Mouse (Mus musculus) frontal cortex, postnatal 10 days (tissue): ENCODE data around the gene Nrde2.

Source experiments
- DNase-seq, 2 experiments: peaks; one replicate each; pipeline ENCODE4 v3.0.0; 2022; ENCODE audit warnings: low spot score in 2 of 2, mixed read lengths in 1 of 2

Nrde2 gene

DNA sequence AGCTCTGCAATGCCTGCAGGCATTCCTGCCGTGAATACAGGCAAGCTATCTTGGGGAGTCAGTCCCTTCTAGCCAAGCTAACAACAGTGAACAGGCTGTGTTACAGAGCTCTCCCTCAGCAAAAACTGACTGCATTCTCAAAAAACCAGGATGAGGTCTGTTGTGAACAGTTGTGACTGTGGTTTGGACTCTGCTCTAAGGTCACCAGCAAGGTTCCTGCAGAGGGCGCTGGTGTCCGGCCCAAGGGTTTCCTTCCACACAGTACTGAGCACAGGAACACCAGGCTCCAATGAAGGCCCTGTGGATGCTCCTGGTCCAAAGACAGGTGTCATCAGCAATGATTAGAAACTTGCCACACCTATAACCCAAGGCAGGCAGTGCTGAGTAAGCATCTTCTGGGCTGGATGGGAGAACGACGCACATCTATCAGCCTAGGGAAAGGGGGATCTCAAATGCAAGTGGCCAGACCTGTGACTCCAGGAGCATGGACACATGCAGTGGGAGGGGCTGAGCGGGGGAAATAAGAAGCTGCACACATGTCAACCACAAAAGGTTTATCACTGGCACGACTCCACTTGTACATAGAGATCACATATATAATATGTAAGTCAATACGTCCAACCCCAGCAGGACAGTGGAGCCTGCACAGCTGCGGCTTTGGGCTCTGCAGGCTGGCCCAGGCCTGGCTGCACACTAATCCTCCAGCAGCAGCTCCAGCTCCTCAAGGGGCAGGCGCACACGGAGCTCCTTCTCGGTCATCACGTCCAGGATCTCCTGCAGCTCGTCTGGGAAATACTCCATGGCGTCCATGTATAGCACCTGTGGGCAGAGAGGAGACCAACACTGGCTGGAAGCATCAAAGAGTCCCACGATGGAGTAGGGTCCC, 34.3 kb downstream of the Nrde2 start:
- no peak for DNase-seq

- no peak for DNase-seq
Measured at GRCm38 (mm10) chr12:100123476-100123875, 36.0 kb downstream of the Nrde2 start.

GRCm38 (mm10) chr12:100122921-100123381, 36.5 kb downstream of the Nrde2 start:
- no peak for DNase-seq

DNA sequence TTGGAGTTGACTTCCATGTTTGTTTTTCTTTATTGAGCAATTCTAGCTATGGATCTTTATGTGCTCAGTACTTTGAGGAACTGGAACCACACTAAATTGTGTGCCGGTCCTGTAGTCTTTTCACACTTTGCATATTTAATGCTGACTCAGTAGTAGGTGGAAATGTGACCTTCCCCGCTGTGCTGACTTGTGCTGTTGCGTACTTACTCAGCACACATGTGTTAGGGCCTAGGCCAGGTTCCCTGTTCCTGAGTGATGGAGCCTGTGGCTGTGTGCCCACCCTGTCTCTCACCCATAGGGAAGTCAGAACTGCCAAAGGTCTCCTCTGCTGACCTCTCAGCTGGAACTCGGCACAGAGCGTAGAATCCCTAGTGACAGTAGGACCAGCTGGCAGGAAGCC, 43.5 kb downstream of the Nrde2 start:
- DNase-seq = no peak

DNA sequence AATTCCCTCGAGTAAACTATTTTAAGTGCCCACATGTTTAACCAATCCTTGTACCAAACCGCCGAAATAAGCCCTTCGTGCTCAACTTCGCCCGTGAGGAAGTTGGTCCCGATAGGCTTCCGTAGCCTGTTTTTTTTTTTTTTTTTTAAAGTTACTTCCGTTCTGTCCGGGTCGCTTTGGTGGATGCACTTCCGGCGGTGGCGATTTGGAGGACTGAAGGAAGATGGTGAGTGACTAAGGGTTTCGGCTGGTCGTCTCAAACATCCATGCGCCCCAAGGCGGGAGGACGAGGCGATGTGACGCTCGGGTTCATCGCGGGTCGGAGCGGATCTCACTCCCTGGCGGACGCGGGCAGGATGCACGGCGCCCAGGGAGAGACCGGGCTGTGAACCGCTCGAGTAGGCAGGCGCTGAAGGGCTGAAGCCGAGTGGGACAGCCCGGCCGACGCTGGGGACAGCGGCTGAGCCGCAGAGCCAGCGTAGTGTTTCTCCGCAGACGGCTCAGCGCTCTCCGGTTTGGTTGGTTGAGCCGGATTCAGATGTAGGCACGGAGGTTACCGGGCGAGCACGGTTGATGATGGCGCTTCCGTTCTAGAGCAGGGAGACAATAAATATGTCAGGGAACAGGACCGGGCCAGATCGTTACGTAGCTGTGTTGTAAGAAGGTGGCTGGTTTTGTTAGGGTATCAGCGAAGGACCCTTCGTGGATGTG, 49.3 kb downstream of the Nrde2 start, which contains the start of gene Psmc1:
TSS of gene Psmc1 (plus strand) at position 169 of the 711 bp plus-strand sequence.
- DNase-seq = peak; percentile 74 to 78

DNA sequence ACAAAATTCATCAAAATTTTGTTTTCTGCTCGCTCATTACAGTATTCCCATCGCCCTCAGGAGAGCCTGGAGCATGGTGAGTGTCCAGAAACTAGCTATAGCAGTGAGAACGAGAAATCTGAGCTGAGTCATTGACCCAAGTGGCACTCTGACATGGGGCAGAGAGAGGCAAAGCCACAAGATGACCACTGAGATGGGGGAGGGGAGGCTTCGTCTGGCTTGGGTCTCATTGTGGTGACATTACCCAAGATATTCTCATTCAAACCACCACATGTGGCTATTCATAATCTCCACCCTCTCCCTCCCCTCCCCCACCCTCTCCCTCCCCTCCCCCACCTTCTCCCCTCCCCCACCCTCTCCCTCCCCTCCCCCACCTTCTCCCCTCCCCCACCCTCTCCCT, 52.0 kb downstream of the Nrde2 start:
- DNase-seq = no peak

DNA sequence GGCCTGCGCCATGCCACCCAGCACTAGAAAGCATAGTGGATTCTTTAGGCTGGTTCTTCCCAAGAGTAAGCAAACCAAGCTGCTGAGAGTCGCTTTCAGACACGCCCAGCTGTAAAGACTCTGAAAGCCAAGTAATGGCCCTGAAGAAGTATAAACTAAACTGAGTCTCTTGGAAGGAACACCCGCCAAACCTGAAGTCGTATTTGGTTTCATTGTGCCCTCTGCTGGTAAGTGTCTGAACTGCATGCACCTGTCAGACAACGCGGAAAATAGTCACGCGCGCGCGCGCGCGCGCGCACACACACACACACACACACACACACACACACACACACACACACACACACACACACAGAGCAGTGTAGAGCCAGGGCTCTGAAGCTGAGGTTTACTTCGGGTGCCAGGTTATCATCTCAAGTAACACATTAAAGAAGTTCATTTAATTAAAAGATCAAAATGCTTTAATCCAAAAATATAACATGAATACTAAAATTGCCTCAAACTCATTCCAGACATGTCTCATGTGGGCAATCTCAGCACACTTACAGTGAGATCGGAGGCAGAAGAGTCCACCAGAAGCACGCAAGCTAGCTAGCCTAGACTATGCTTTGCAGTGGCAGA, 53.1 kb downstream of the Nrde2 start:
- peak in 1 of 2 experiments; percentile 75 for DNase-seq

GRCm38 (mm10) chr12:100104530-100104929, 54.9 kb downstream of the Nrde2 start:
- DNase-seq = no peak

DNA sequence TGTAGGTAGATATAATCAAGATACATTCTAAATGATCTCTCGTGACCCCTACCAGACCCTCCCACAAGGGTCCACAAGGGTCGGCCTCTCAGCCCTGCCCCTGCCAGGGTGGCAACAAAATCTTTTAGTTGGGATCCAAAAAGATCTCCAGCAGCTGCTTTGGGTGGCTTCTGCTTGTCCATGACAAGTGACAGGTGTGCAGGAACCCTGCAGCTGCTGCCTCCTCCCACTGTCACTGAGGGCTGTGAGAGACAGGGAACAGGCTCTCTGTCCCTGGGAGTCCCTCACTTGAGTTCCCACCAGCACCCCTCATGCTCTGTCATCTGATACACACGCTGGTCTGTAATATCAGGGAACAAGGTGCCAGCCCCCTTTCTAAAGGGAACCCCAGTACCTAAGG, 57.8 kb downstream of the Nrde2 start:
- DNase-seq = no peak

- no peak for DNase-seq
Measured at GRCm38 (mm10) chr12:100100707-100101030, 58.8 kb downstream of the Nrde2 start.

- DNase-seq = no peak
Measured at GRCm38 (mm10) chr12:100099971-100100706, 59.3 kb downstream of the Nrde2 start.

- no peak for DNase-seq
Measured at GRCm38 (mm10) chr12:100093046-100093445, 66.4 kb downstream of the Nrde2 start.

GRCm38 (mm10) chr12:100090750-100091149, 68.7 kb downstream of the Nrde2 start:
- no peak for DNase-seq

DNA sequence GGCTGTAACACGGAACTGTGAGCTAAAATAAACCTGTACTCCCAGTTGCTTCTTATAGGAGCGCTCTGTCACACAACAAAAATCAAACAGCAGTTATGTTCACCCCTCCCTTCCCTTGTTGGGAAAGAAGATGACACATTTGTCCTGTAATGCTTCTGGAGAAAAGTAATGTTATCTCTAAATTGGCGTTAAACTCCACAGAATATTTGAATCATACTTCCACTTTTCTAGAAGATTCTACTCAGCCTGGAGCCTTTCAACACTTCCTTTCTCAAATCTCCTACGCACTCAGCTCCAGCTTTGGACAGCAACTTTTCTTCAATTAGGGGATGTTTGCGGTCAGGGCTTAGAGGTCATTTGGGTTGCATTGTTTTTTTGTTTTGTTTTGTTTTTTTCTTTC, 70.2 kb downstream of the Nrde2 start:
- DNase-seq = no peak

- no peak for DNase-seq
Measured at GRCm38 (mm10) chr12:100088026-100088425, 71.4 kb downstream of the Nrde2 start.

- DNase-seq = no peak
Measured at GRCm38 (mm10) chr12:100079636-100080286, 79.7 kb downstream of the Nrde2 start.

DNA sequence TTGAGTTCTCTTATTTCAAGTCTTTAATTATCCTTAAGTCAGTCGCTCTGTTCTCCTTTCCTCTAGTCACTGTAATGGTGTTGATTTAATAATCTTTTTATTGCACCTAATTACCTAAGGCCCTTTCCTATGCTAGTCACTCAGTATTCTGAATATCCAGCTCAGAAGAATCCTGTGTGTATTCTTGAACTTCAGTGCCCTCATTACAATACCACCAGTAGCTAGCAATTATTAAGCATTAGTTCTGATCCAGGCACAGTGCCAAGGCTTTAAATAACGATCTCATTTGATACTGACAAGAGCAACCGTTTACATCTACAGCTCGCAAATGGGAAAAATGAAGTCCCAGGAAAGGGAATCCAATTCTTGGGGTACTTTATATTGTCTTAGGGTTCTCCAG, 83.7 kb downstream of the Nrde2 start:
- no peak for DNase-seq
